Mouse (Mus musculus): ENCODE measurements around the gene Dnah11. TPM values are rescaled to one million over a fixed set of nuclear protein-coding genes. Genes with fewer than 3 reads are reported as not detected.

Gene Dnah11
- polyA plus RNA-seq, 1 experiment: 0.97 TPM

DNA sequence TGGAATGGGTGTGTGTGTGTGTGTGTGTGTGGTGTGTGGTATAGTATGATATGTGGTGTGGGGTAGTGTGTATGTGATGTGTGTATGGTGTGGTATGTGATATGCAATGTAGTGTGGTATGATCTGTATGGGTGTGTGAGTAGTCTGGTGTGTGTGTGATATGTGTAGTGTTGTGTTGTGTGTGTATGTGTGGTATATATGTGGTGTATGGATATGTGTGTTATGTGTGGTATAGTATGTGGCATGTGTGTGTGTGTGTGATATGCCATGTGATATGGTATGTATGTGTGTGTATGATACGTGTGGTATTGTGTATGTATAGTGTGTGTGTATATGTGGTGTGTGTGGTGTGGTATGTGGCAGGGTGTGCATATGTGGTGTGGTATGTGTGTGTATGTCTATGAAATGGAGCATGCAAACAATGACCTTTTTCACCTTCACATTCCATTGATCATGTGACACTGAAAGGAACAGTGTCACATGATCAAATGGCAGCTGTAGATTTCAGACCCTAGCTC is 155.7 kb downstream of the Dnah11 start:
- no peak for TF ChIP-seq CTCF (IDR thresholded peaks at IDR 0.05; ENCODE audit: borderline replicate concordance, extremely low read depth, insufficient read depth, insufficient read length)
- no peak for TF ChIP-seq POLR2A (IDR thresholded peaks at IDR 0.05; ENCODE audit: borderline replicate concordance, extremely low read depth, insufficient read depth, insufficient read length, poor library complexity, severe bottlenecking)
- DNase-seq (ENCODE audit: low read depth): no peak

GRCm38 (mm10) chr12:118042196-118042595 is 156.6 kb downstream of the Dnah11 start:
- DNase-seq (ENCODE audit: low read depth): peak; percentile 32
- TF ChIP-seq POLR2A (IDR thresholded peaks at IDR 0.05; ENCODE audit: borderline replicate concordance, extremely low read depth, insufficient read depth, insufficient read length, poor library complexity, severe bottlenecking): no peak

GRCm38 (mm10) chr12:118034990-118035389 is 163.9 kb downstream of the Dnah11 start:
- no peak for DNase-seq (ENCODE audit: low read depth)
- TF ChIP-seq POLR2A (IDR thresholded peaks at IDR 0.05; ENCODE audit: borderline replicate concordance, extremely low read depth, insufficient read depth, insufficient read length, poor library complexity, severe bottlenecking): no peak
- TF ChIP-seq CTCF (IDR thresholded peaks at IDR 0.05; ENCODE audit: borderline replicate concordance, extremely low read depth, insufficient read depth, insufficient read length): no peak

DNA sequence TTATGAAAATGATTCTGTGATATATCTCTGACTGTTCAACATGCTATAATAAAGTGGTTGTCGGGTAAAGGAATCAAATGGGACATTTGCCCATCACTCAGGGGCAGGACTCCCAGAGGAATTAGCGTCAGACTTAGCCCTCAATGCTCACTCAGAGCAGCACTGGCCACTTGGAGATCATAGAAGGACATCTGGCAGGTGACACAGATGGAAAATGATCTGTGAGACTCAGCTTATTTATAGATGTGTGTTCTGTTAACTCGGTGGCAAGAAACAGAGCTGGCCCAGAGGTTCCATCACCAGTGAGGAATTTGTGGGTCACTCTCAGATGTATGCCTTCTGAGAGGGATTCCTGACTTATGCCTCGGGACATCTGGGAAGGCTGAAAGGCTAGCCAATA is 173.1 kb downstream of the Dnah11 start:
- DNase-seq (ENCODE audit: low read depth): no peak
- no peak for TF ChIP-seq POLR2A (IDR thresholded peaks at IDR 0.05; ENCODE audit: borderline replicate concordance, extremely low read depth, insufficient read depth, insufficient read length, poor library complexity, severe bottlenecking)
- no peak for TF ChIP-seq CTCF (IDR thresholded peaks at IDR 0.05; ENCODE audit: borderline replicate concordance, extremely low read depth, insufficient read depth, insufficient read length)

DNA sequence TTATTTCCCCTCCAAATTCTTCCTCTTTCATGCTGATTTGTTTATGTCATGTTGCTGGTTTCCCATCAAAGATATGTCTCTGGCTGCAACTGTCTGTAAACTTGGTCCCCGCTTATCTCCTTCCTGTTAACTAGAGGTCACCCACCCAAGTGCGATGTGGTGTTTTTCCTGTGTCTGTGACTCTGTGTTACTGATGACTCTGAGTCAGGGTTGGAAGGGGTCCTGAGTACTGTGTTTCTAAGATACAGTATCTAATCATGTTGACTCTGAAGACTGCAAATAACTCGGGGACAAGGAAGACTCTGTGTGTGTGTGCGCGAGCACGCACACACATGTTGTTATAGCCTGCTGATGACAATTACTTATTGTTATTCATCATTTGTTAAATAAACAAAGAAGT is 179.9 kb downstream of the Dnah11 start:
- TF ChIP-seq CTCF (IDR thresholded peaks at IDR 0.05; ENCODE audit: borderline replicate concordance, extremely low read depth, insufficient read depth, insufficient read length) (no peak), POLR2A (IDR thresholded peaks at IDR 0.05; ENCODE audit: borderline replicate concordance, extremely low read depth, insufficient read depth, insufficient read length, poor library complexity, severe bottlenecking) (no peak)
- DNase-seq (ENCODE audit: low read depth): no peak

DNA sequence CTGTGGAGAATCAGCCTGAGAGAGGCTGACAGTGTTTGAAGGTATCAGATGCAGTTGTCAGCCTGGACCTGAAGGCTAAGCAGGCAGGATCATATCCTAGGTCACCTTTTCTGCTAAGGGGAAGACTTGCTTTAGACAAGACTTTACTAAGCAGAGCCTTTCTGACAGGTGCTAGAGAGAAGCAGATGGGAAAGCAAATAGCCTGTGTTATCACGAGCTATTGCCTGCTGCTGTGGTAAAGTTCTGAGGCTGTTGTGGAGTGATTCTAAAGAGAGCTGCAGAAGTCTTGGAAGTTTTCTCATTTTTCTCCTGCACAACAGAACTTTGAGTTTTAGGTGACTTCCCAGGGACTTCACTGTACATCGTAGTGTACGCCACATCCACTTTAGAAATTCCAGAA is 185.0 kb downstream of the Dnah11 start:
- DNase-seq (ENCODE audit: low read depth): no peak

DNA sequence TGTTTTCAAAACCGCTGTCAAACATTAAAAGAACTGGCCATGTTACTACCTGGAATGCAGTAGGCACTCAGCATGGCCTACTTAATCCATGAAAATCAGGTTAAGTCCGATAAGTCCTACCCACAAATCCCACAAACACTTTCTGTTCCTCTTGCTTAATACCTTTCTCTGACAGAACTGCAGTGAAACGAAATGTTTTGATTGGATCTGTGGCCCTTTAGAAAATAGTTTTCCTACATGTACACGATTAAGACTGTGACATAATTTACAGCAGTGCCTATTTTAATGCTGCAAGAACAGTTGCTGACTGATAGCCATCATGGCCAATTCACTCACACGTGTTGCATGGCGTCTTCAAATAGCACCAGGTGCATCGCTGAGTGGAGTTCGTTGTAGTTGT is 186.9 kb downstream of the Dnah11 start:
- no peak for DNase-seq (ENCODE audit: low read depth)

More for the DNA sequence above, 185.0 kb downstream of the Dnah11 start:
- TF ChIP-seq POLR2A (IDR thresholded peaks at IDR 0.05; ENCODE audit: borderline replicate concordance, extremely low read depth, insufficient read depth, insufficient read length, poor library complexity, severe bottlenecking): no peak
- TF ChIP-seq CTCF (IDR thresholded peaks at IDR 0.05; ENCODE audit: borderline replicate concordance, extremely low read depth, insufficient read depth, insufficient read length): no peak

GRCm38 (mm10) chr12:117994938-117995337 is 203.9 kb downstream of the Dnah11 start:
- no peak for DNase-seq (ENCODE audit: low read depth)
- TF ChIP-seq CTCF (IDR thresholded peaks at IDR 0.05; ENCODE audit: borderline replicate concordance, extremely low read depth, insufficient read depth, insufficient read length) (no peak; the same call in 1 of the 2 replicates), POLR2A (IDR thresholded peaks at IDR 0.05; ENCODE audit: borderline replicate concordance, extremely low read depth, insufficient read depth, insufficient read length, poor library complexity, severe bottlenecking) (no peak)

More for the DNA sequence above, 186.9 kb downstream of the Dnah11 start:
- TF ChIP-seq POLR2A (IDR thresholded peaks at IDR 0.05; ENCODE audit: borderline replicate concordance, extremely low read depth, insufficient read depth, insufficient read length, poor library complexity, severe bottlenecking) (no peak), CTCF (IDR thresholded peaks at IDR 0.05; ENCODE audit: borderline replicate concordance, extremely low read depth, insufficient read depth, insufficient read length) (no peak)

GRCm38 (mm10) chr12:117993499-117993898 is 205.3 kb downstream of the Dnah11 start:
- peak; percentile 97 for TF ChIP-seq CTCF (IDR thresholded peaks at IDR 0.05; ENCODE audit: borderline replicate concordance, extremely low read depth, insufficient read depth, insufficient read length)
- TF ChIP-seq POLR2A (IDR thresholded peaks at IDR 0.05; ENCODE audit: borderline replicate concordance, extremely low read depth, insufficient read depth, insufficient read length, poor library complexity, severe bottlenecking): no peak
- DNase-seq (ENCODE audit: low read depth): peak; percentile 95

DNA sequence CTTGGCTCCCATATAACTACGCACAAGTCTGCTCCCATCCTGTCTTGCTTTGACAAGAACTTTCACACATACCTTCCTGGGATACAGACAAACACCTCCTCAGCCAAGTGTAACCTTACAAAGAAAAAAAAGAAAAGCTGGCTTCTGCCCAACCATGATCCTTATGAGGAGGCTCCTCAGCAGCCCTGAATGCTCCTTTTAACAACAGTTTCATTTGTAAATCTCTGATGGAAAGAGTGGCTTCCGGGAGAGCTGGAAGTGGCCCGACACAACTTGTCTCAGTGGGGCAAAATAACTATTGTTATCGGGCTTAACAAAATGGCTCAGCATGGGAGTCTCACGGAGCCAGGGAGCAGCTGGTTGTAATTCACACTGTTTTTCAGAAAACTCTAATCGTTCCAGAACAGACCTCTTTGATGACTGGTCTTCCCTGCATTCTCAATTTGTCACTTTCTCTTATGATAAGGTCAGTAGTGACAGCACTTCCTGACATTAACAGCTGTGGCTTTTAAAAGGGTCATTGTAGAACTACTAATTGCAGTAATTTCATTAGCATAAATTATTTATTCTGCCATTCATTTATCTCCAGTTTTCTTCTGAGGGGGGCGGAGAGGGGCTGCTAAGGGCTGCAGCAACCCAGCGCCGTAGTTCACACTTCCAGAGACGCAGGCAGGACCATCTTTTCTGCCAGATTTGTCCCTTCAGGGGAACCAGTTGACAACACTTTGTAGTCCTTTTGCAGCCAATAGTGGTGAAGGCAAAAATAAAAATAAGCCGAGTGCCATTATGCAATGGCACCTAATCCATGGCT is 209.6 kb downstream of the Dnah11 start:
- peak; percentile 94 for DNase-seq (ENCODE audit: low read depth)
- TF ChIP-seq POLR2A (IDR thresholded peaks at IDR 0.05; ENCODE audit: borderline replicate concordance, extremely low read depth, insufficient read depth, insufficient read length, poor library complexity, severe bottlenecking) (no peak), CTCF (IDR thresholded peaks at IDR 0.05; ENCODE audit: borderline replicate concordance, extremely low read depth, insufficient read depth, insufficient read length) (no peak)

DNA sequence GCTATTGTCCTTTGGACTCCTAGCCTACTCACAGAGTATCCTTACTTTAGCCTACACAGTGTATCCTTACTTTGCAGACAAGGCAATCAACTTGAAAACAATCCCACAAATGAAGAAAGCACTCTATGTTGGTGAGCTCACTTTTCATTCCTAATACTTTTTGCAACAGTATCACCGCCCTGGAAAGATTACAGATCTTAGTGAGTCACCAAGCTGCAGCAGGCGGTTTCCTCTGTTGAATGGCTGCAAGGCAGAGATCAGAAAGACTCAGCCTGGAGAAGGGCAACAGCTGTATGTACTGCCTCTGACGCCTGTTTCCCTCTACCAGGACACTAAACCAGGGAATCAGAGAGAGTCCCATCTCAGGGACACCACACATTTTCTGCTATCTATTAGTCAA is 218.5 kb downstream of the Dnah11 start:
- no peak for DNase-seq (ENCODE audit: low read depth)
- TF ChIP-seq CTCF (IDR thresholded peaks at IDR 0.05; ENCODE audit: borderline replicate concordance, extremely low read depth, insufficient read depth, insufficient read length) (no peak), POLR2A (IDR thresholded peaks at IDR 0.05; ENCODE audit: borderline replicate concordance, extremely low read depth, insufficient read depth, insufficient read length, poor library complexity, severe bottlenecking) (no peak)

- no peak for DNase-seq (ENCODE audit: low read depth)
- TF ChIP-seq POLR2A (IDR thresholded peaks at IDR 0.05; ENCODE audit: borderline replicate concordance, extremely low read depth, insufficient read depth, insufficient read length, poor library complexity, severe bottlenecking) (no peak), CTCF (IDR thresholded peaks at IDR 0.05; ENCODE audit: borderline replicate concordance, extremely low read depth, insufficient read depth, insufficient read length) (no peak)
These were observed 225.1 kb downstream of the Dnah11 start for GRCm38 (mm10) chr12:117973712-117974111.
